Mouse (Mus musculus) embryonic fibroblast, embryonic 13.5 days (primary cell): ENCODE data around the gene Zfp865.

Source experiments
- CTCF ChIP-seq: IDR thresholded peaks from 2 replicates; pipeline ENCODE4 v1.5.1; 2011; ENCODE audit warnings: mild to moderate bottlenecking, control low read depth, low read length, moderate library complexity, borderline replicate concordance; ENCODE audit not compliant: insufficient read depth
- POLR2A ChIP-seq: IDR thresholded peaks from 2 replicates; pipeline ENCODE4 v1.6.1; 2011; ENCODE audit warnings: low read depth, mild to moderate bottlenecking, control low read depth, low read length, moderate library complexity

GRCm38 (mm10) chr7:5085512-5085911 is 65.3 kb downstream of the Zfp865 start:
- TF ChIP-seq CTCF (no peak), POLR2A (no peak)
